Mouse (Mus musculus): ENCODE measurements around the gene Msmo1. TPM values are rescaled to one million over a fixed set of nuclear protein-coding genes. Genes with fewer than 3 reads are reported as not detected.

Gene Msmo1
- polyA plus RNA-seq, 1 experiment from 2014 or later, result 91.2 TPM

DNA sequence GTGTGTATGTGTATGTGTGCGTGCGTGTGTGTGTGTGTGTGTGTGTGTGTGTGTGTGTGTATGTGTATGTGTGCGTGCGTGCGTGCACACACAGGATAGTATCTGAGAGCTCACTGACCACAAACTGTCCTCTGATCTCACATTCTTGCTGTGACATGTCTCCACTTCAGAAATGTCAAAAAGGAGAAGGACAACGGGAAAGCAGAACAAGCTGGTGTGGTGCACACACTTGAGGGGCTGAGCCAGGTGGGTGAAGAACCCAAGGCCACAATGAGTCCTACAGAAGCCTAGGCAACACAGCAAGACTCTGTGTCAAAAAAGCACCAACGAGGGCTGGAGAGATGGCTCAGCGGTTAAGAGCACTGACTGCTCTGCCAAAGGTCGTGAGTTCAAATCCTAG, 35.1 kb upstream of the Msmo1 start:
- H3K9me3 ChIP-seq (replicated peaks; ENCODE audit: low read length), result no peaks in the 10 kb centered on the region
- no peak for DNase-seq (ENCODE audit: low spot score)
- H3K4me3 ChIP-seq (replicated peaks; ENCODE audit: low read depth, low read length), result no peak overlapping the region
- H3K4me1 ChIP-seq (replicated peaks; ENCODE audit: insufficient read depth, low read length), result no peaks in the 10 kb centered on the region
- ATAC-seq (replicated peaks; ENCODE audit: low FRiP score, low read depth), result no peak
- TF ChIP-seq CTCF (IDR thresholded peaks at IDR 0.05; ENCODE audit: low read depth), result no peak
- H3K9ac ChIP-seq (ENCODE audit: low read depth, low read length), result no peak overlapping the region
- no peaks in the 10 kb centered on the region for H3K27me3 ChIP-seq (ENCODE audit: insufficient read depth, low read length)
- no peak overlapping the region for H3K4me2 ChIP-seq (ENCODE audit: low read length)
- no peaks in the 10 kb centered on the region for H3K36me3 ChIP-seq (ENCODE audit: insufficient read depth, low read length)
- 77% methylated on average over 8 of the region's 9 CpGs for WGBS
- H3K27ac ChIP-seq, result no peak overlapping the region

DNA sequence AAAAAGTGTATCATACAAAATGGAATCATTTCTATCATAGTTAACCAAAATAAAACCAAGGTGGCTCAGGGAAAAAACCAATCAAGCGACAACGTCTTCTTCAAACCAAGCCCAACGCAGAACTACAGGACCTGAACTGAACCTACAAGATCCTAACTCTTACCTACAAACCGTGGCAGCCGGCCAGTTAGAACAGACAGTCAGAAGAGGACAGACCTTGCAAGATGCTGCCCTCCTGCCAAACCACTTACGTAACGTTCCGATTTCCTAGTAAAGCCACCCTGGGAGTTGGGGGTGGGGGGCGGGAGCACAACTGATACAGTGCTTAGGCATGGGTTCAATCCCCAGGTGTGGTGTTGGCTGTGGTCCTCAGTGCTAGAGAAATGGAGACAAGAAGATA, 33.5 kb upstream of the Msmo1 start:
- 93% methylated on average over 9 of the region's 9 CpGs for WGBS
- Histone ChIP-seq H3K4me3 (replicated peaks; ENCODE audit: low read depth, low read length) (no peak overlapping the region), H3K9me3 (replicated peaks; ENCODE audit: low read length) (no peaks in the 10 kb centered on the region), H3K27ac (no peak overlapping the region), H3K36me3 (ENCODE audit: insufficient read depth, low read length) (no peaks in the 10 kb centered on the region), H3K4me2 (ENCODE audit: low read length) (no peak overlapping the region), H3K9ac (ENCODE audit: low read depth, low read length) (no peak overlapping the region), H3K4me1 (replicated peaks; ENCODE audit: insufficient read depth, low read length) (no peaks in the 10 kb centered on the region), H3K27me3 (ENCODE audit: insufficient read depth, low read length) (no peaks in the 10 kb centered on the region)
- no peak for ATAC-seq (replicated peaks; ENCODE audit: low FRiP score, low read depth)
- no peak for DNase-seq (ENCODE audit: low spot score)
- no peak for TF ChIP-seq CTCF (IDR thresholded peaks at IDR 0.05; ENCODE audit: low read depth)

DNA sequence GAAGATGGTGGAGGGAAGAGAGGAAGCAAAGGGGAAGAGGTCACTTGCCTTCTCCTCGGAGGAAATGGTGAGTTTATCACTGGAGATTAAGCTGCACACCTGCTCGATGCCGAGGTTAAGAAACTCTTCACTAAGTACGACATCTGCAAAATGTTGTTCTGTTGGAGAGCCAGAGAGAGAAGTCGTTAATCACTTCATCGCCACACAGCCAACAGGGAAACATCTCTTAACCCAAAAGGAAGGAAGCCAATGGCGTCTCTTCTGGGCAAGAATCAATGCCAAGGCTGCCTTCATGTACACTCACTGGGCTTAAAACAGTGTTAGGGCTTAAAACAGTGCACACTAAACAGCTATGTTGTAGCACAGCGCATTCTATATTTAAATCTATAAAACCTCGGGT, 30.5 kb upstream of the Msmo1 start:
- Histone ChIP-seq H3K4me1 (replicated peaks; ENCODE audit: insufficient read depth, low read length) (no peaks in the 10 kb centered on the region), H3K9ac (ENCODE audit: low read depth, low read length) (no peak overlapping the region), H3K27me3 (ENCODE audit: insufficient read depth, low read length) (no peaks in the 10 kb centered on the region), H3K9me3 (replicated peaks; ENCODE audit: low read length) (no peaks in the 10 kb centered on the region), H3K27ac (no peak overlapping the region), H3K4me2 (ENCODE audit: low read length) (no peak overlapping the region), H3K36me3 (ENCODE audit: insufficient read depth, low read length) (no peaks in the 10 kb centered on the region), H3K4me3 (replicated peaks; ENCODE audit: low read depth, low read length) (no peak overlapping the region)
- WGBS, result 56% methylated on average over 9 of the region's 9 CpGs
- ATAC-seq (replicated peaks; ENCODE audit: low FRiP score, low read depth) (no peak), DNase-seq (ENCODE audit: low spot score) (no peak)
- no peak for TF ChIP-seq CTCF (IDR thresholded peaks at IDR 0.05; ENCODE audit: low read depth)

DNA sequence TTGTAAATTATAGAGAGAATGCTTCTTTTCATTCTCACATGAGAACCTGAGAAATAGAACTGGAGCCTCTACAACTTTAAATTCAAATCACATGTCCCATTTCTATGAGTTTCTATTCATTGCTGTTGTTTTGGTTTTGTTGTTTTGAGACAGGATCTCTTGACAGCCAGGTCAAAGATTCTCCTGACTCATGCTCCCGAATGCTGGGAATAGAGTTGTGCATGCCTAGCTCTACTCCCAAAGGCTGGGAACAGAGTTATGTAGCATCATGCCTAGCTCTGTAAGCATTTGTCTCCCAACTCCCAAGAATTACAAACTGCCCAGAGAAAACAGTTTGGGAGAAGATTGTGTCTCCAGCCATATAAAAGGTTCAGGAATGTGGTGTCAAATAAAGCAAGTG, 29.2 kb upstream of the Msmo1 start:
- Histone ChIP-seq H3K9ac (ENCODE audit: low read depth, low read length) (no peak overlapping the region), H3K9me3 (replicated peaks; ENCODE audit: low read length) (no peaks in the 10 kb centered on the region), H3K27me3 (ENCODE audit: insufficient read depth, low read length) (no peaks in the 10 kb centered on the region), H3K4me3 (replicated peaks; ENCODE audit: low read depth, low read length) (no peak overlapping the region), H3K4me1 (replicated peaks; ENCODE audit: insufficient read depth, low read length) (no peaks in the 10 kb centered on the region), H3K36me3 (ENCODE audit: insufficient read depth, low read length) (no peaks in the 10 kb centered on the region), H3K4me2 (ENCODE audit: low read length) (no peak overlapping the region), H3K27ac (no peak overlapping the region)
- no peak for TF ChIP-seq CTCF (IDR thresholded peaks at IDR 0.05; ENCODE audit: low read depth)
- 69% methylated on average over 1 of the region's 1 CpGs for WGBS
- ATAC-seq (replicated peaks; ENCODE audit: low FRiP score, low read depth) (no peak), DNase-seq (ENCODE audit: low spot score) (no peak)

DNA sequence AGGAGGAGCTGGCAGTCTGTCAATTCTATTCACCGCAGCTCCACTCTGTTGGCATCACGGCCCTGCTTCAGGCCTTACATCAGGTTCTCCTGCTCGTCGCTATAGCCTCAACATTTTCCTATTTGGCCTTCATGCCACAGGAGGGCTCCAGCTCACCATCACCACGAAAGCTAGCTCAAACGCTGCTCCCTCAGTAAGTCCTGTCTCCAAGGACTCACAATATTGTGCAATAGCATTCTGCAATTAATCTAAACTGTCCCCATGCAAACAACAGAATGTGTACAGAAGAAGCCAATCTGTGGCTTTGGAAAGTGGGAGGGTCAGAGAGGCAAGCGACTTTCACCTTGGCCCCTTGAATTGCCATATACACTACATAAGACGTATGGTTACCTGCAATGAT, 27.8 kb upstream of the Msmo1 start:
- Histone ChIP-seq H3K4me3 (replicated peaks; ENCODE audit: low read depth, low read length) (no peak overlapping the region), H3K4me1 (replicated peaks; ENCODE audit: insufficient read depth, low read length) (no peaks in the 10 kb centered on the region), H3K9ac (ENCODE audit: low read depth, low read length) (no peak overlapping the region), H3K36me3 (ENCODE audit: insufficient read depth, low read length) (no peaks in the 10 kb centered on the region), H3K27ac (no peak overlapping the region), H3K27me3 (ENCODE audit: insufficient read depth, low read length) (no peaks in the 10 kb centered on the region), H3K4me2 (ENCODE audit: low read length) (no peak overlapping the region), H3K9me3 (replicated peaks; ENCODE audit: low read length) (no peaks in the 10 kb centered on the region)
- peak; percentile 58; the same call in 1 of the 2 replicates for TF ChIP-seq CTCF (IDR thresholded peaks at IDR 0.05; ENCODE audit: low read depth)
- ATAC-seq (replicated peaks; ENCODE audit: low FRiP score, low read depth), result no peak
- peak; percentile 14 for DNase-seq (ENCODE audit: low spot score)
- 80% methylated on average over 8 of the region's 8 CpGs for WGBS

DNA sequence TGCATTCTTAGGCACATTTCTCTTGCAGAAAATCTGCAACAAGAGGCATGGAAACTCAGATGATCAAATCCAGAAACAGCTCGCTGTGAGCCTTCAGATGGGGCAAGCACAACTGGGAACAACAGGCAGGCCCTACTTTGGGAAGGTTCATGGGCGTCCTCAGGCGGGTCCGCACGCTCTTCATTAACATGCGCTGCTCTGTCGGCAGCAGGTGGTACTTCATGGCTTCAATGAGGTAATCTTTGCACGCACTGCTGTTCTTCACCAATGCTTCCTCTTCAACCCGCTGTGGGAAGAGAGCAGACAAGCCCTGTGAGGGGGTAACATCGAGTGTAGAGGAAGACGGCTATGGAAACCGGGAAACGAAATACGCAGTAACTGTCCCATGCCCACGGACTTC, 24.4 kb upstream of the Msmo1 start:
- no peak overlapping the region for H3K9ac ChIP-seq (ENCODE audit: low read depth, low read length)
- H3K4me3 ChIP-seq (replicated peaks; ENCODE audit: low read depth, low read length), result no peak overlapping the region
- H3K9me3 ChIP-seq (replicated peaks; ENCODE audit: low read length), result no peaks in the 10 kb centered on the region
- no peak for TF ChIP-seq CTCF (IDR thresholded peaks at IDR 0.05; ENCODE audit: low read depth)
- H3K4me2 ChIP-seq (ENCODE audit: low read length), result no peak overlapping the region
- 0 out of 2 replicates have a peak, but pooled peaks cover 6% of the 10 kb centered on the region for H3K36me3 ChIP-seq (ENCODE audit: insufficient read depth, low read length)
- ATAC-seq (replicated peaks; ENCODE audit: low FRiP score, low read depth) (no peak), DNase-seq (ENCODE audit: low spot score) (no peak)
- WGBS, result 95% methylated on average over 15 of the region's 15 CpGs
- no peak overlapping the region for H3K27ac ChIP-seq
- no peaks in the 10 kb centered on the region for H3K27me3 ChIP-seq (ENCODE audit: insufficient read depth, low read length)
- H3K4me1 ChIP-seq (replicated peaks; ENCODE audit: insufficient read depth, low read length), result no peaks in the 10 kb centered on the region

Measured in kidney, postnatal 0 days (tissue).